Mouse (Mus musculus): ENCODE measurements around the gene Nek6.
A peak's percentile ranks its signal among the peaks of the same experiment; 100 is the strongest.

Nek6 gene

GRCm38 (mm10) chr2:38578602-38579521 is 67.4 kb downstream of the Nek6 start:
- no peak for DNase-seq (ENCODE audit: low read depth, low spot score)

- no peak for DNase-seq (ENCODE audit: low read depth, low spot score)
Measured at GRCm38 (mm10) chr2:38579528-38579927, 68.1 kb downstream of the Nek6 start.

GRCm38 (mm10) chr2:38583982-38584381 is 72.5 kb downstream of the Nek6 start:
- DNase-seq (ENCODE audit: low read depth, low spot score) = no peak

GRCm38 (mm10) chr2:38584514-38585378 is 73.3 kb downstream of the Nek6 start:
- DNase-seq (ENCODE audit: low read depth, low spot score) = peak; percentile 59

GRCm38 (mm10) chr2:38585379-38585736 is 73.9 kb downstream of the Nek6 start:
- DNase-seq (ENCODE audit: low read depth, low spot score) = no peak

- no peak for DNase-seq (ENCODE audit: low read depth, low spot score)
Measured at GRCm38 (mm10) chr2:38586733-38587132, 75.3 kb downstream of the Nek6 start.

GRCm38 (mm10) chr2:38591751-38592459 is 80.5 kb downstream of the Nek6 start:
- no peak for DNase-seq (ENCODE audit: low read depth, low spot score)

- DNase-seq (ENCODE audit: low read depth, low spot score) = no peak
Measured at GRCm38 (mm10) chr2:38594874-38595273, 83.4 kb downstream of the Nek6 start.

- no peak for DNase-seq (ENCODE audit: low read depth, low spot score)
Measured at GRCm38 (mm10) chr2:38597896-38598295, 86.5 kb downstream of the Nek6 start.

- no peak for DNase-seq (ENCODE audit: low read depth, low spot score)
Measured at GRCm38 (mm10) chr2:38598395-38598794, 87.0 kb downstream of the Nek6 start.

GRCm38 (mm10) chr2:38600842-38601241 is 89.4 kb downstream of the Nek6 start:
- no peak for DNase-seq (ENCODE audit: low read depth, low spot score)

- DNase-seq (ENCODE audit: low read depth, low spot score) = no peak
Measured at GRCm38 (mm10) chr2:38607716-38608115, 96.3 kb downstream of the Nek6 start.

- DNase-seq (ENCODE audit: low read depth, low spot score) = no peak
Measured at GRCm38 (mm10) chr2:38608831-38609309, 97.4 kb downstream of the Nek6 start.

- DNase-seq (ENCODE audit: low read depth, low spot score) = no peak
Measured at GRCm38 (mm10) chr2:38609310-38609709, 97.9 kb downstream of the Nek6 start.

- no peak for DNase-seq (ENCODE audit: low read depth, low spot score)
Measured at GRCm38 (mm10) chr2:38610161-38610560, 98.7 kb downstream of the Nek6 start.

- DNase-seq (ENCODE audit: low read depth, low spot score) = no peak
Measured at GRCm38 (mm10) chr2:38612596-38612995, 101.2 kb downstream of the Nek6 start.

- no peak for DNase-seq (ENCODE audit: low read depth, low spot score)
Measured at GRCm38 (mm10) chr2:38613576-38613975, 102.1 kb downstream of the Nek6 start.

- no peak for DNase-seq (ENCODE audit: low read depth, low spot score)
Measured at GRCm38 (mm10) chr2:38614437-38614836, 103.0 kb downstream of the Nek6 start.

- no peak for DNase-seq (ENCODE audit: low read depth, low spot score)
Measured at GRCm38 (mm10) chr2:38616072-38616471, 104.6 kb downstream of the Nek6 start.

- no peak for DNase-seq (ENCODE audit: low read depth, low spot score)
Measured at GRCm38 (mm10) chr2:38616956-38617872, 105.8 kb downstream of the Nek6 start.

GRCm38 (mm10) chr2:38619777-38620176 is 108.3 kb downstream of the Nek6 start:
- DNase-seq (ENCODE audit: low read depth, low spot score) = no peak

Data from retina, postnatal 7 days (tissue).